Mouse (Mus musculus): ENCODE data around the gene 4930579F01Rik. TPM values are rescaled to one million over a fixed set of nuclear protein-coding genes. Genes with fewer than 3 reads are reported as not detected.

The 4930579F01Rik gene
- polyA plus RNA-seq, 1 experiment from 2014 or later: not detected

DNA sequence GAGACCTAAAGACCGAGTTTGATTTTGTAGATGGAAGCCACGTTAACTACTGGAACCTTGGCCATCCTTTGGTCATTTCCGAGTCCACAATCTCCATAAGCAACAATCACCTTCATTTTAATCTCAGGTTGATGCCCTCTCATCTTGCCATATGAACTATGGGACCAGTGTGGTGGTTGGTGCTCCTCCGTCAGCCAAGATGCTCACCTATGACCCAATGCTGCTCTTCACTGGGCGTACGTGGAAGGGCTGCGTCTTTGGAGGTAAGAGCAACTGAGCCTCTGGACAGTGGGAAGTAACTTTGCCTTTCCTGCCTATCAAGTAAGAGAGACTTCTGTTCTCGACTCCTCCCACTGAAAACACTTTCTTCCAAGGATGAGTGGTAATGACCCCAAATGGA is 34.2 kb upstream of the 4930579F01Rik start:
- no peak overlapping the region for H3K27ac ChIP-seq
- H3K9ac ChIP-seq: no peak overlapping the region
- no peak overlapping the region for H3K4me2 ChIP-seq (replicated peaks)
- H3K4me3 ChIP-seq: no peak overlapping the region
- no peaks in the 10 kb centered on the region for H3K27me3 ChIP-seq (replicated peaks)
- H3K36me3 ChIP-seq: no peaks in the 10 kb centered on the region
- ATAC-seq (ENCODE audit: low FRiP score, low read depth): no peak
- no peaks in the 10 kb centered on the region; the same call in 1 of the 2 replicates for H3K4me1 ChIP-seq
- H3K9me3 ChIP-seq: no peaks in the 10 kb centered on the region
- WGBS: 94% methylated on average over 8 of the region's 8 CpGs

DNA sequence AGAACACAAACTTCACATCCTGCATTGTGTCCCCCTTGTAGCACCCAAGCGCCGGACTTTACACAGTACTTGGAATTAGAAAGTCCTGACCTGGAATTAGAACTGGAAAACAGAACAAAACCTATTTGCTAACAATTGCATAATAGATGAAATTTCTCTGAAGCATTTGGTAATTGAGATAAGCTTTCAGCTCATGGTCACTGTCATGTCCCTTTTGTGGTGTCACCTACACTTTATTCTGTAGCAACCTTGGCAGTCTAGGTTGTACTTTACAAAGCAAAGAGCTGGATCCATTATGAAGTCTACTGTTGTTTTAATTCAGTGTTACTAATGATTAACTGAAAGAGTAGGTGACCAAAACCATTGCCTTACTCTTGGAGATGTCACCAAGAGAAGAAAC is 33.5 kb upstream of the 4930579F01Rik start:
- no peak for ATAC-seq (ENCODE audit: low FRiP score, low read depth)
- H3K4me2 ChIP-seq (replicated peaks): no peak overlapping the region
- no peaks in the 10 kb centered on the region for H3K36me3 ChIP-seq
- no peaks in the 10 kb centered on the region; the same call in 1 of the 2 replicates for H3K4me1 ChIP-seq
- 95% methylated on average over 2 of the region's 2 CpGs for WGBS
- H3K27ac ChIP-seq: no peak overlapping the region
- no peaks in the 10 kb centered on the region for H3K9me3 ChIP-seq
- H3K27me3 ChIP-seq (replicated peaks): no peaks in the 10 kb centered on the region
- no peak overlapping the region for H3K9ac ChIP-seq
- H3K4me3 ChIP-seq: no peak overlapping the region

DNA sequence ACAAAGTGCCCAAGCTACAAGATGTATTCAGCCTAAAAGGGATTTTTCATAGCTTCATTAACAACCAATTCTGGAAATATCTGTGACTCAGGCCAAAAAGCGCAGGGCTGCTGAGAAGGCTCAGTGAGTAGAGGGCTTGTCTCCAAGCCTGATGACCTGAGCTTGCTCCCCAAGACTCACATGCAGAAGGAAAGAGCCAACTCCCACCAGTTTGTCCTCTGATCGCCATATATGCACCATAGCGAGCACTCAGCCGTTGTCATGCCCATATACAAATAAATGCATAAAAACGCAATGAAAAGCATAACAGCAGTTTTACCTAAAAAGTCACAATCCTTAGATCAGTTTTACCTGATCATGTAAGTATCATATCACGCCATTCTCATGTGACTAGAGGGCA is 32.9 kb upstream of the 4930579F01Rik start:
- H3K27me3 ChIP-seq (replicated peaks): no peaks in the 10 kb centered on the region
- H3K9me3 ChIP-seq: no peaks in the 10 kb centered on the region
- no peak overlapping the region for H3K4me3 ChIP-seq
- no peak for ATAC-seq (ENCODE audit: low FRiP score, low read depth)
- no peaks in the 10 kb centered on the region; the same call in 1 of the 2 replicates for H3K4me1 ChIP-seq
- no peaks in the 10 kb centered on the region for H3K36me3 ChIP-seq
- no peak overlapping the region for H3K9ac ChIP-seq
- no peak overlapping the region for H3K4me2 ChIP-seq (replicated peaks)
- WGBS: 92% methylated on average over 6 of the region's 6 CpGs
- H3K27ac ChIP-seq: no peak overlapping the region

DNA sequence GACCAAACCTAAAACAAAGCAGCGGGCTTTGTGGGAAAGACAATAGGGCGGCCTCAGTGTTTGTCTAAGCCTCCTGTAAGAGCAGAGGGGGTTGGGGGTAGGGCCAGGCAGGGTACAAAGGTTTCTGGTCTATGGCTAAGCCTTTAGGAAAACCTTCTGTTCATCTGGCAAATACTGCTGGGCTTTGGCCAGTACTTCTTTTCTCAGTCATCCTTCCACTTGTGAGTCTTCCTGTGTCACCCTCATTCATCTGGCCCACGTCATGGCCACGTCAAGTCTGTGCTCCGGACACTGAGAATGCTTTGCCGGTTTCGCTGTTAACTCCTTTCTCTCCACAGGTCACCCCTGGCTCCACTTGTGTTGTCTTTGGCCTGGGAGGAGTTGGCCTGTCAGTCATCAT is 32.2 kb upstream of the 4930579F01Rik start:
- no peak overlapping the region for H3K27ac ChIP-seq
- no peak for ATAC-seq (ENCODE audit: low FRiP score, low read depth)
- no peak overlapping the region for H3K9ac ChIP-seq
- WGBS: 48% methylated on average over 7 of the region's 7 CpGs
- H3K9me3 ChIP-seq: no peaks in the 10 kb centered on the region
- H3K4me2 ChIP-seq (replicated peaks): no peak overlapping the region
- no peaks in the 10 kb centered on the region for H3K27me3 ChIP-seq (replicated peaks)
- no peak overlapping the region for H3K4me3 ChIP-seq
- no peaks in the 10 kb centered on the region for H3K36me3 ChIP-seq
- H3K4me1 ChIP-seq: no peaks in the 10 kb centered on the region; the same call in 1 of the 2 replicates

DNA sequence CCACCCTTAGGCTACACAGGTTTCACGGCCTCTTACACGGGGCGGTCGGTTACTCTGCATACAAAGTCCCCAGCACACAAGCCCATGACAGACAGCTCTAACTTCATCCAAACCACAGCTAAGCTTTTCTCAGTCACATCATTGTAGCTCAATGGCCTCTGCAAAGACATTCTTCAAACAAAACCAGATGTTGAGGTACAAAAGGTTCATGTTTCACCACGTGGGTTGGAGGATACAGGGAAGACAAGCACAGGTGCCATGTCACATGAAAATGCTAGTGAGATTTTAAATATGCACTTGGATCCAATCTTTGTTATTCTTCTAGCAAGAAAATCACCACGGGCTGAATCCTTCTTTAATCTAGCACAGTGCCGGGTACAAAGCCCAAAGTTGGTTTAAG is 31.7 kb upstream of the 4930579F01Rik start:
- WGBS: 76% methylated on average over 7 of the region's 7 CpGs
- no peaks in the 10 kb centered on the region for H3K27me3 ChIP-seq (replicated peaks)
- no peak overlapping the region for H3K27ac ChIP-seq
- H3K4me2 ChIP-seq (replicated peaks): no peak overlapping the region
- H3K9ac ChIP-seq: no peak overlapping the region
- no peaks in the 10 kb centered on the region; the same call in 1 of the 2 replicates for H3K4me1 ChIP-seq
- no peaks in the 10 kb centered on the region for H3K9me3 ChIP-seq
- ATAC-seq (ENCODE audit: low FRiP score, low read depth): no peak
- no peaks in the 10 kb centered on the region for H3K36me3 ChIP-seq
- H3K4me3 ChIP-seq: no peak overlapping the region

DNA sequence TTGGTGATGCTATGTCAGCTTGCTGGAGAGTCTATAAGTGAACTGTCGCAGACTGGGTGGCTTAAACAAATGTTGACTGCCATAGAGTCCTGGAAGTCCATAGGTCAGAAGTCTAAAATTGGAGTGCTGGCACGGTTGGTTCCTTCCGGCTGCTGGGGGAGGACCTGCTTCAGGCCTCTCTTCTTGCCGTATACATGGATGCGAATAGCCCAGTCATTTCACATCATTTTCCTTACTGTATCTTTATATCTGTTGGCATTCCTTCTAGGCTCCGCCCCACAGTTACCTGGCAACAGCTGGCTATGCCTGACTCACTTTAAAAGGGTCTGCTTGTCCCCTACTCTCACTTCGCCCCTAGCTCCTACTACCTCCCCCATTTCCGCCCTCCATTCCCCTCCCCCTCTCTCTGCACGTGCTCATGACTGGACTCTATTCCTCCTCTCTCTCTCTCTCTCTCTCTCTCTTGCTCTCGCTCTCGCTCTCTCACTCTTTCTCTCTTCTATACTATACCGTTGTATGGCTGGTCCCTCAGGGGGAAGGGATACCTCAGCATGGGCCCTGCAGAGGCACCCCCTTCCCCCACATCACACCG is 30.8 kb upstream of the 4930579F01Rik start:
- Histone ChIP-seq H3K9ac (no peak overlapping the region), H3K27ac (no peak overlapping the region), H3K27me3 (replicated peaks) (no peaks in the 10 kb centered on the region), H3K4me2 (replicated peaks) (no peak overlapping the region), H3K4me1 (no peaks in the 10 kb centered on the region; the same call in 1 of the 2 replicates), H3K36me3 (no peaks in the 10 kb centered on the region), H3K9me3 (no peaks in the 10 kb centered on the region), H3K4me3 (no peak overlapping the region)
- WGBS: 87% methylated on average over 13 of the region's 13 CpGs
- no peak for ATAC-seq (ENCODE audit: low FRiP score, low read depth)

DNA sequence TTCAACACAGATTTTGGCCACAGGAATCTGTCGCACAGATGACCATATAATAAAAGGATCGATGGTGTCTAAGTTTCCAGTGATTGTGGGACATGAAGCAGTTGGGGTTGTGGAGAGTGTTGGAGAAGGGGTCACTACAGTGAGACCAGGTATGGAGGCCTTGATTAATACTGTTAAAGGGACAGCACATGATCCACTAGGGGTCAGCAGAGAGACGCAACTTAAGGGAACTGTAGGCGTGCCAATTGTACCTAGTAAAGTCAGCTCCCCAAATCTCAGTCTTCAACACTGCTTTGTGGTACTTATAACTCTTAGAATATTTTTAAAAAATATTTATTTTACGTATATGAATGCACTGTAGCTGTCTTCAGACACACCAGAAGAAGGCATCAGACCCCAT is 29.3 kb upstream of the 4930579F01Rik start:
- Histone ChIP-seq H3K9me3 (no peaks in the 10 kb centered on the region), H3K4me1 (no peaks in the 10 kb centered on the region; the same call in 1 of the 2 replicates), H3K27ac (no peak overlapping the region), H3K36me3 (no peaks in the 10 kb centered on the region), H3K4me2 (replicated peaks) (no peak overlapping the region), H3K4me3 (no peak overlapping the region), H3K27me3 (replicated peaks) (no peaks in the 10 kb centered on the region), H3K9ac (no peak overlapping the region)
- WGBS: 50% methylated on average over 5 of the region's 5 CpGs
- peak; percentile 53 for ATAC-seq (ENCODE audit: low FRiP score, low read depth)

DNA sequence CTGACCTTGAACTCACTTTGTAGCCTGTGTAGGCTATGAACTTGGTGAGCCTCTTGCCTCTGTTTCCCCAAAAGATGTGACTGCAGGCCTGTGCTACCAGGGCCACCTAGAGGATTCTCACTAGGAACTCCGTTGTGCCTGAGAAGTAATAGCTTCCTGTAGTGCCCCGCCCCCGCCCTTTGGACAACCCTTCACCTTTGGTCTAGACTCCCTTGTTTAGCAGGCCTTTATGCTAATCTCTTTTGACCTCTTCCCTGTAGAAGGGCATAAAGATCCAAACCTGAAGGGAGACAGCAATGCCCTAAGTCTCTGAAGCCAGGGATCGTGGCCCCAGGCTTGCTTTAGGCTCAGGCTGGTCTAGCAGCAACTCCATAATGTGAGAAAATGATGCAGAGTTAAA is 28.9 kb upstream of the 4930579F01Rik start:
- H3K36me3 ChIP-seq: no peaks in the 10 kb centered on the region
- ATAC-seq (ENCODE audit: low FRiP score, low read depth): no peak
- no peak overlapping the region for H3K4me2 ChIP-seq (replicated peaks)
- H3K9ac ChIP-seq: no peak overlapping the region
- WGBS: 65% methylated on average over 4 of the region's 4 CpGs
- H3K27ac ChIP-seq: no peak overlapping the region
- H3K4me3 ChIP-seq: no peak overlapping the region
- H3K9me3 ChIP-seq: no peaks in the 10 kb centered on the region
- no peaks in the 10 kb centered on the region; the same call in 1 of the 2 replicates for H3K4me1 ChIP-seq
- no peaks in the 10 kb centered on the region for H3K27me3 ChIP-seq (replicated peaks)

DNA sequence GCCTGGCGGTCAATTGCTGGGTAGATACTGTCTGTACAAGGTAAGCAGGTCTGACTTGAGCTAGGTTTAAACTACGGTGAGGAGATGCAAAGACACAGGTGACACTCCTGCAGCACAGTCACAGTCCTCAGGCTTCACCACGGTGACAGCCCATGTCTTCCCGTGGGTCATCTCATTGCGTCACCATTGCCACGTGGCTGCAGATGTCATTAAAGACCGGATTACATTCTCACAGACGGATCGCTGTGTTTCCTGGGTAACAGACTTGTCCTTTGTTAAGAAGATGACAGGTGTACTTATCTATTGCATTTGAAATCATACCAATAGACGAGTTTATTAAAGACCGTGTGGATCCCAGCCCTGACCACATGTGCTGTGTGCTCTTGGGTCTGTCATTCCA is 27.5 kb upstream of the 4930579F01Rik start:
- WGBS: 89% methylated on average over 11 of the region's 11 CpGs
- no peaks in the 10 kb centered on the region for H3K36me3 ChIP-seq
- no peak overlapping the region for H3K27ac ChIP-seq
- no peak overlapping the region for H3K4me2 ChIP-seq (replicated peaks)
- no peak for ATAC-seq (ENCODE audit: low FRiP score, low read depth)
- H3K9me3 ChIP-seq: no peaks in the 10 kb centered on the region
- no peak overlapping the region for H3K4me3 ChIP-seq
- no peaks in the 10 kb centered on the region for H3K27me3 ChIP-seq (replicated peaks)
- no peak overlapping the region for H3K9ac ChIP-seq
- no peaks in the 10 kb centered on the region; the same call in 1 of the 2 replicates for H3K4me1 ChIP-seq

DNA sequence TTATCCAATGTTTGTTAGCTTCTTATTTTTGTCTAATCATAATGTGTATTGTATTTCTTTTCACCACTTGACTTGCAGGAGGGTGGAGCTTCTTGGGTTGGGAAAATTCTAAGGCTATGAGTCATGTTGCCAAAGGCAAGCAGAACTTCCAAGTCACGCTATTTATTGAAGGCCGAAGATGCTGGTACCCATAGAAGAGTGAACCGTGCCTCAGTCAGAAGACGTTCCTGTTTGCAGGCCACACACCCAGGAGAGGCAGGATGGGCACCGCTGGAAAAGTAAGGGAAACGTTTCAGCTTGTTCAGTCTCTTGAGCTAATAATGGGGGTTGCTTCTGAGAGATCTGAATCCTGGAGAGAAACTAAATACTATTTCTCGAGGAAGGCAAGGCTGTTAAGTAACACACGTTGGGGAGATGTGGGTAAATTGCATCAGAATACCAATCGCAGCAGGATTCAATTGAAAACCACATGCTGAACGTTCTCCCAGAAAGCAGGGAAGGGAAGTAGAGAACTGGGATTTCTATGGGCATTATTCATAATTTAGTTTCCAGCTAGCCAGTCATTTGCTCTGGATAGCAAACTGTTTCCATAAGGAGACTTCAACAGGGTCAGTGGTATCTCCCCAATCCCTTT is 24.1 kb upstream of the 4930579F01Rik start, which contains the start of gene Adh7:
TSS of gene Adh7 (plus strand) at position 130 of the 634 bp plus-strand sequence.
- no peak within 1 kb of the TSS for H3K4me2 ChIP-seq (replicated peaks)
- no peak within 1 kb of the TSS for H3K9ac ChIP-seq
- H3K27me3 ChIP-seq (replicated peaks): no peaks in the 10 kb centered on the region
- H3K4me1 ChIP-seq: no peaks in the 10 kb centered on the region
- H3K4me3 ChIP-seq: no peak within 1 kb of the TSS
- 82% methylated on average over 10 of the region's 10 CpGs for WGBS
- H3K9me3 ChIP-seq: no peaks in the 10 kb centered on the region
- H3K27ac ChIP-seq: no peak within 1 kb of the TSS
- ATAC-seq (ENCODE audit: low FRiP score, low read depth): no peak
- no peaks in the 10 kb centered on the region for H3K36me3 ChIP-seq

DNA sequence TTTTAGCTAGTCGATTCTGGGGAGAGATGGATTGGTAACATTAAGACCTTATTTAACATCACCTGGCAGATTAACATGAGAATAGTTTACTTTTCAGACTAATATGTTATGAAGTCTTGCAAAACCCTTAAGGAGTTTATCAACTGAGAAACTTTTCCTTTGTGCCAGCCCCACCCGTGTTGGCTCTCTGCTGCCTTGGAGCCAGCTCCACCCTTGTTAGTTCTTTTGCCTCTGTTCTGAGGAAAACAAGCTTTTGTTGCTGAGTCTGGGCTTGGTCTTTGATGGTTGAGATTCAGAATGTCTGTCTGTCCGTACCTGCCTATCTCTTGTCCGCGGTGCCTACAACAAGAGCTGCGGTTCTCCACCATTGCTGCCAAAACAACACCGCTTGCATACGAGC is 22.5 kb upstream of the 4930579F01Rik start:
- Histone ChIP-seq H3K4me3 (no peak overlapping the region), H3K36me3 (no peaks in the 10 kb centered on the region), H3K4me1 (no peaks in the 10 kb centered on the region), H3K27me3 (replicated peaks) (no peaks in the 10 kb centered on the region), H3K27ac (no peak overlapping the region), H3K9me3 (no peaks in the 10 kb centered on the region), H3K4me2 (replicated peaks) (no peak overlapping the region), H3K9ac (no peak overlapping the region)
- 87% methylated on average over 8 of the region's 8 CpGs for WGBS
- no peak for ATAC-seq (ENCODE audit: low FRiP score, low read depth)

DNA sequence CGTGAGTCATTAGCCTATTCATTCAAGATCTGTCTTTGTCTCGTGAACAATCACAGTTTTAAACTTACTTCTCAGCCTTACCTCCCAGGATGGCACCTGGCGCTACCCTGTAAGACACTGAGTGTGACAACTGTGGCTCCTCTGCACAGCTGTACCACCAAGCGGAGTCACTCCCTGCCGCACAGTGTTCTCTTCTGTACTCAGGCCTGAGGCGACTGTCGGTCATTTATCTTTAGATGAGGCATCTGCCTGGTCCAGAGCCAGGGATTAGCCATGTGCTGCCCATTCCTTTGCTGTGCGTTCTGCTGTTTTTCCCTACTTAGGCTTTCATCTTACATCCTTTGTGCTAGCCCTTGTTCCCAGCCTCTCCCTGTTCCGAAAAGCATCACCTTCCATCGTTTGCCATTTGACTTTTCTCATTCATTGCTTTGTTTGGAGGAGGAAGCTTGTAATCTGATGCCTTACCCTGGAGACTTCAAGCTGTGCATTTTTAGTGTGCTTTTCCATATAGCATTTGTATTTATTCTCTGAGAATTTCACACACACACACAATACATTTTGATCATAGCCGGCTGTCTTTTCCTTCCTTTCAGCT is 21.9 kb upstream of the 4930579F01Rik start:
- no peak overlapping the region for H3K4me3 ChIP-seq
- peak; percentile 85 for ATAC-seq (ENCODE audit: low FRiP score, low read depth)
- 29% methylated on average over 11 of the region's 11 CpGs for WGBS
- H3K27ac ChIP-seq: no peak overlapping the region
- no peaks in the 10 kb centered on the region for H3K9me3 ChIP-seq
- H3K4me1 ChIP-seq: no peaks in the 10 kb centered on the region
- H3K9ac ChIP-seq: no peak overlapping the region
- H3K36me3 ChIP-seq: no peaks in the 10 kb centered on the region
- no peaks in the 10 kb centered on the region for H3K27me3 ChIP-seq (replicated peaks)
- no peak overlapping the region for H3K4me2 ChIP-seq (replicated peaks)

All from neural tube, embryonic 12.5 days (tissue).